Mouse (Mus musculus) ovary, adult 18-20 months (tissue): ENCODE results near the gene Rgs17.

Experiments
- DNase-seq: peaks from one replicate; pipeline ENCODE4 v3.0.0; 2022; ENCODE audit warnings: low spot score, mixed read lengths

The Rgs17 gene

GRCm38 (mm10) chr10:5823740-5824491 is 98.3 kb downstream of the Rgs17 start, which contains the start of gene Mtrf1l:
Gene Mtrf1l (minus strand): TSS chr10:5823910.
- peak; percentile 98 for DNase-seq

GRCm38 (mm10) chr10:5823291-5823739 is 98.9 kb downstream of the Rgs17 start:
- DNase-seq = peak; percentile 5

- no peak for DNase-seq
Observed at GRCm38 (mm10) chr10:5818772-5819171, 103.4 kb downstream of the Rgs17 start.

DNA sequence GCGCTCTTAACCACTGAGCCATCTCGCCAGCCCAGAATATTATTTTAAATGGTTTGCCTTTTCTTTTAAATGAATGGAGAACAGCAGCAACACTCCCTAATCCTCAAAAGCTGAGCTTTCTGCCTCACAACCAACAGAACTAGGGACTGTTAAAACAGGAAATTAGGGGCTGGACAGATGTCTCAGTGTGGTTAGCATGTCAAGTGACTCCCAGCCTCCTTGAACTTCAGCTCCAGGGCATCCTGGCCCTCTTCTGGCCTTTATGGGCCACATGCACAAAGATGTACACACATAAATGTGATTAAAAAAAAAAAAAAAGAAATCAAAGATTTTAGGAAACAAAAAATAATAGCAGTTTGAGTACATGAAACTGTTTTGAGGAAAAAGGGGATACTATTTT is 106.2 kb downstream of the Rgs17 start:
- no peak for DNase-seq

DNA sequence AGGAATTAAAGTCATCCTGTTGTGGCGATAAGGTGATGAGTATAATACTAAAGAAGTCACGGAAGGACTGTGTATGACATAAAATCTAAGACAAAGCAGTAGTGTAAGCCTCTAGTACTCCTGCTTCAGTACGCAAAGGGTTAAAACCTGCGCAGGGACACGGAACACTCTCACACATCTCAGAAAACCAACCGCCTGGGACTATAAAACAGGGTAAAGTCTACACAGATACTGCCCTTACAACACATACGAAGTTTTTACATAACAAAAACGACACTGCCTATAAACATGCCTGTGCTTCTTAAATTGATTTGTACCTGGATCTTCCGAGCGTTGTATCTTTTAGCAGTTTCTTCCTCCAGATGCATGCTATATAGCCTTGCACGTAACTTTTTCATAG is 108.5 kb downstream of the Rgs17 start:
- no peak for DNase-seq

DNA sequence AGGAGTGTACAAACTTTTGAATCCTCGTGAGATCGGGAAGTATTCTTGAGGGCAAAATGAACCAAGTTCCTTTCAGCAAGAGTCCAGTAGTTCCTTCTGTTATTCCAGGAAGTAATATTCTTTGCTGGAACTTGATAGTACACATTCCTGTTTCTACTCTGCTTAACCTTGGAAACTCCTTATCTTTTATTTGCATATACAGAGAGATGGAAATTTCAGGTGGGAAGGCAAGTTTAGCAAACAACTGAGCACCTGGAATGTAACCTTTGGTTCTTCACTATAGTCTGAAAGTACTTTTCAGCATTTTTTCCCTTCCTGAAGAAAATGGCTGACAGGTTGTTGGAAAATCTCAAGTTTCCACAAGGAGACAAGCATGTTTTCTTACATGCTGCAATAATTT is 114.5 kb downstream of the Rgs17 start:
- no peak for DNase-seq

- no peak for DNase-seq
Observed at GRCm38 (mm10) chr10:5806996-5807395, 115.2 kb downstream of the Rgs17 start.

GRCm38 (mm10) chr10:5806416-5806815 is 115.8 kb downstream of the Rgs17 start:
- DNase-seq = no peak

DNA sequence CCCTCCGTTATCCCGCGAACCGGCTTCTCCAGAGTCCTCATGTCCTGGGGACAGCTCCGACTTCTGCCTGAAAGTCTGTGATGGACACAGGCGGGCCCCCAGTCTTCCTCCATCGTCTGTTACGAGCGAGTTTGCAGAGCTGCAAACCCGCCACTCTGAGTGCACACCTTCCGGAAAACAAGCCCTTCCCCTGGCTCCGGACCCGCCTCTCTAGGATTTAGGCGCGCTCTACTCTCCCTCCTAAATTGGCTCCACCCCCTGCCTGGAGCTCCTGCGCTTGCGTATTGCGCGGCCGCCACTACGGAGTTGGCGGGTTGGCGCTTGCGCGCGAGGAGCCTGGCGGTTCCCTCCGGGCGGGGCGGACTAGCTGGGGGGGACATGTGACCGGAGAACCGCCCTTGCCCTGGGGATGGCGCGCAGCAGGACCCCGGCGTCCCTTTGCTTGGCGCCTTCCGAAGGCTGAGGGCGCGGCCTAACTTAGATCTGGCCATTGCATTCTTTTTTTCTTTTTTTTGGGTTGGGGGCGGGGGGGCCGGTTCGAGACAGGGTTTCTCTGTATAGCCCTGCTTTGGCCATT is 116.4 kb downstream of the Rgs17 start:
- DNase-seq = peak; percentile 96

- DNase-seq = peak; percentile 99
Observed at GRCm38 (mm10) chr10:5805243-5805730, 116.9 kb downstream of the Rgs17 start, which contains the start of gene Fbxo5. Gene Fbxo5 (minus strand): TSS chr10:5805600.

DNA sequence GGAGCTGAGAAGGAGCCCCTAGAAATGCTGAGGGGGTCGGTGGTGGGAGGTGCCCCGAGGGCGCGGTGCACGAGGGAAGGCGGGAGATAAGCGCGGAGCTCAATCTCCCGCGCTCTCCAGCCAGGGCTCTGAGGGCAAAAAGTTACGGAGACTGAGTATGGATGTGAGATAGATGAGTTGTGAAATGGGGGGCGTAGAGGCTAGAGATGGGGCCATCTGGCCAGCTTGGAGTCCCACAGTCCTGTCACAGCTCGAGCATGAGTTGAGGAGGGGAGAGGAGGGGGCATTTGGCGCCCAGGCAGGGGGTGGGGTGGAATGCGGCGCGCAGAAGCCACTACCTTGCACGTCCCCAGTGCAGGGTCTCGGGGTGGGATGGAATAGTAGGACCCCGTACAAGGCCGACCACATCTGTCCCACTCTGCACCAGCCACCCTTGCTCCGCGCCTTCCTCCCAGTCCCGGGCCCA is 117.5 kb downstream of the Rgs17 start:
- no peak for DNase-seq

DNA sequence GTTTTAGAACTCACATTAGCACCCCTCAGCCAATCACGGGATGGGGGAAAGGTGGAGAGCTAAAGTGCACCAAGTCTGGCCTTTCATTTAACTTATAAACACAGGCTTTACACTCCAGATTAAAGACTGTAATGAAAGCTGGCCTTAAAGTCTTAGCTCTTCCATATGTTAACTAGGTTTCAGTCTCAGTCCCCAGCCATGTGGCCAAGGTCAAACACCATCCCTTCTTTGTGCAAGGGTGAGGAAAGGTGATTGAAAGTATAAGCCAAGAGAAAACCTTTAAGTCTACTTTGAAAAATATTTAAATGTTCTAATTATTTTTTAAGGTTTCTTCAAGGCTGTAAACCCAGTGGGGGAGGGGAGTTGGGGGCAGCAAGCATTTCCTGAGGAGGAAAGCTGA is 118.5 kb downstream of the Rgs17 start:
- DNase-seq = no peak

- no peak for DNase-seq
Observed at GRCm38 (mm10) chr10:5802866-5803265, 119.3 kb downstream of the Rgs17 start.

- no peak for DNase-seq
Observed at GRCm38 (mm10) chr10:5800490-5800889, 121.7 kb downstream of the Rgs17 start.

DNA sequence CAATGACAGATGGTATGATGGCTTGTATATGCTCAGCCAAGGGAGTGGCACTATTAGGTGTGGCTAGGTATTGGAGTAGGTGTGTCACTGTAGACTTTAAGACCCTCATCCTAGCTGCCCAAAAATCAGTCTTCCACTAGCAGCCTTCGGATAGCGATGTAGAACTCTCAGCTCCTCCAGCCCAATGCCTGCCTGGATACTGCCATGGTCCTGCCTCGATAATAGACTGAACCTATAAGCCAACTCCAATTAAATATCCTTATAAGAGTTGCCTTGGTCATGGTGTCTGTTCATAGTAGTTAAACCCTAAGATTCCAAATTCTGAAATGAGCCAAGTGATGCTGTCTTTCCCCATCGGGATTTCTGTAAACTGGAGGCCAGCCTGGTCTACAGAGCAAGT is 124.1 kb downstream of the Rgs17 start:
- no peak for DNase-seq

DNA sequence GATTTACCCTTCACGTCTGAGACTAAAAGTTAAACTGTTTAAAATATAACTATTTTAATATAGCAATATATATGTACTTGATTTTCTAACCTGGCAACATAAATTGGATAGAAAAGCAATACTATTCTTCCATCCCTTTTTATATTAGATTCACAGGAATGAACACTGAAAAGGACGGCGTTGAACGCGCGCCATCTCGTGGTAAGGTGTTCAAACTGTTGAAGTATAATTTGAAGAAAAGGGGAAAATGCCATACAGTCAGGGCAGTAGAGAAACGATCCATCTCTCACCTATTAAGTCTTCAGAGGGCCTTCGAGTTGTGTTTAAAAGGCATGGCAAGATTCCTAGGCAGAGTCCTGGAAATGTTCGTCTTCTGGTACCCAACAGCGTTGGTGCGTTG is 131.5 kb downstream of the Rgs17 start:
- no peak for DNase-seq

DNA sequence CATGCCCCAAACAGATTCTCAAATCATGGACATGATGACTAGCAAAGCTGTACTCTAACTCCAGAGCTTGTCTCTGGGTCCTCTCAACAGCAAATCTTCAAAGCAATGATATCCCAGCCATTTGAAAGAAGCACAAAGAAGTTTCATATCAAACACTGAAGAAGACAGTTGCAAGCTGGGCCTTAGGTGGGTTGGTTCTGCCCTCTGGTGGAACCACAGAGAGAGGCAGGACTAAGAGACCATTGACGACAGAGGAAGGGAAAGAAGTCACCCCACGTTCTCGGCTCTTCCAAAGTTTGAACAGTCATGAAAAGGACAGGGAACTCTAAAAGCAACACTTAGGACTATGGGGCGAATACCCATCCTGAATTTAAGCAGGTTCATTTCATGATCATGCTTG is 135.3 kb downstream of the Rgs17 start:
- DNase-seq = no peak
